Mouse (Mus musculus): ENCODE results near the gene Drd5. TPM values are rescaled to one million over a fixed set of nuclear protein-coding genes. Genes with fewer than 3 reads are reported as not detected.
A peak's percentile ranks its signal among the peaks of the same experiment; 100 is the strongest.

Drd5 gene
- total RNA-seq, 1 experiment: not detected

DNA sequence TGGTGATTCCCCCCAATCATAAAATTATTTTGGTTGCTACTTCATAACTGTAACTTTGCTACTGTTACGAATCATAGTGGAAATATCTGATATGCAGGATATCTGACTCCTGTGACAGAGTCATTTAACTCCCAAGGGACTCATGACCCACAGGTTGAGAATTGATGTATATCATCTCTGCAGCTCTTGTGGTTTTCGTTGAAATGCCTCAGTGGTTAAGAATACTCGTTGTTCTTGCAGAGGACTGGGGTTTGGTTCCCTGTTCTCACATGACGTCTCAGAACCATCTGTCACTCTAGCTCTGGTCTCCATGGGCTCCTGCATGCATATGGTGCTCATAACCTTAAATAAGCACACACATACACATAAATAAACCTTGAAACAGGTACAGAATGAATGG, 14.2 kb downstream of the Drd5 start:
- no peaks in the 10 kb centered on the region for H3K4me1 ChIP-seq (ENCODE audit: control insufficient read depth in 2 of 2, insufficient read depth in 2 of 2, low read length in 2 of 2, poor library complexity in 1 of 2)
- no peaks in the 10 kb centered on the region for H3K9me3 ChIP-seq (ENCODE audit: control insufficient read depth, insufficient read depth, low read depth, low read length)
- H3K36me3 ChIP-seq (ENCODE audit: control insufficient read depth, insufficient read depth, low read length, poor library complexity, severe bottlenecking): no peaks in the 10 kb centered on the region
- no peak for DNase-seq (ENCODE audit: low read depth, low spot score)
- no peak overlapping the region for H3K9ac ChIP-seq (ENCODE audit: insufficient read depth, low read depth, low read length, poor library complexity, severe bottlenecking)
- H3K4me3 ChIP-seq (ENCODE audit: insufficient read depth in 1 of 2, low read depth in 1 of 2, low read length in 2 of 2, poor library complexity in 1 of 2, severe bottlenecking in 1 of 2): no peak overlapping the region
- TF ChIP-seq HCFC1 (IDR thresholded peaks at IDR 0.05; ENCODE audit: borderline replicate concordance, insufficient read depth, low read length) (no peak), CHD2 (IDR thresholded peaks at IDR 0.05; ENCODE audit: low read depth, low read length) (no peak), ZC3H11A (IDR thresholded peaks at IDR 0.05; ENCODE audit: borderline replicate concordance, low read depth, low read length) (no peak), MAFK (IDR thresholded peaks at IDR 0.05; ENCODE audit: insufficient read depth, low read depth, low read length) (no peak), ZNF384 (IDR thresholded peaks at IDR 0.05; ENCODE audit: low read depth, low read length) (no peak)
- no peak overlapping the region for H3K27ac ChIP-seq (ENCODE audit: insufficient read depth, low read depth, low read length, poor library complexity, severe bottlenecking)
- in situ Hi-C loops (cut with MboI; ENCODE audit: low sequenced_read_pairs in 2 of 2, unreplicated experiment in 2 of 2): no loop called here

DNA sequence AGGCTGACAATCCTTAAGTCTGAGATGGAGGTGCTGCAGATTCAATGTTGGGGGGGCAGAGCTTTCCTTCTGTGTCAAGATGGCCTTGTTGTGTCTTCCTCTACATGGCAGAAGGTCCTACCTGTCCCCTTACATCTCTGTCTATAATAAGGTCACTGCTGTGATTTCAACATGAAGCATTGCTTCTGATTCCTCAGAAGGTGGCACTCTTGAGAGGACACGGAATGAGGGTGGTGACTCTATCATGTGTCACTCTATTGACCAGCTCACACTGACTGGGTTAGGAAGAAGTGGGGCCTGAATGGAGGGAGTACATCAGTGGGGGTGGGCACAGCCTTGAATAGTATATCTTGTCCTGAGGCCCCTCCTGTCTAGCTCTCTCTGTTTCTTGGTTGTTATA, 15.4 kb downstream of the Drd5 start:
- no peak for DNase-seq (ENCODE audit: low read depth, low spot score)
- in situ Hi-C loops (cut with MboI; ENCODE audit: low sequenced_read_pairs in 2 of 2, unreplicated experiment in 2 of 2): no loop called here

DNA sequence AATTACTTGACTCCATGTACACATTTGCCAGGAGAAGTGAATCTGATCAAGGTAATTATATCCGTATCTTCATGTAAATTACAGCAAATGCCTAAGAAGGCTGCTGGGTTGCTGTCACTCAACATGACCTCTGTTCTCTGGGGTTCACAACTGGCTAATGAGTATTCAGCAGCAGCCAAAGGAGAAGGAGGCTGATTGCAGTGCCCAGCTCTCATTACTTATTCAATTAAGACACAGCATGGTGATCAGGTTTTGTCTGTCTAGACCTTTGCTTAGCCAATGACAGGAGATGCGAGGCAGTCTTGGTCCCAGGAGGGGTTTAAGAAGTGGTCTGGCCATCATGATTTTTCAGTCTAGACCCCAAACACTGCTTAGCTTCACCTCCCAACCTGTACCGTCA, 23.9 kb downstream of the Drd5 start:
- no peak overlapping the region for H3K27ac ChIP-seq (ENCODE audit: insufficient read depth, low read depth, low read length, poor library complexity, severe bottlenecking)
- TF ChIP-seq MAFK (IDR thresholded peaks at IDR 0.05; ENCODE audit: insufficient read depth, low read depth, low read length): no peak
- TF ChIP-seq CHD2 (IDR thresholded peaks at IDR 0.05; ENCODE audit: low read depth, low read length): no peak
- no peak for TF ChIP-seq HCFC1 (IDR thresholded peaks at IDR 0.05; ENCODE audit: borderline replicate concordance, insufficient read depth, low read length)
- no peak for TF ChIP-seq ZNF384 (IDR thresholded peaks at IDR 0.05; ENCODE audit: low read depth, low read length)
- TF ChIP-seq ZC3H11A (IDR thresholded peaks at IDR 0.05; ENCODE audit: borderline replicate concordance, low read depth, low read length): no peak
- H3K9me3 ChIP-seq (ENCODE audit: control insufficient read depth, insufficient read depth, low read depth, low read length): no peaks in the 10 kb centered on the region
- H3K9ac ChIP-seq (ENCODE audit: insufficient read depth, low read depth, low read length, poor library complexity, severe bottlenecking): no peak overlapping the region
- H3K36me3 ChIP-seq (ENCODE audit: control insufficient read depth, insufficient read depth, low read length, poor library complexity, severe bottlenecking): no peaks in the 10 kb centered on the region
- H3K4me1 ChIP-seq (ENCODE audit: control insufficient read depth in 2 of 2, insufficient read depth in 2 of 2, low read length in 2 of 2, poor library complexity in 1 of 2): no peaks in the 10 kb centered on the region
- H3K4me3 ChIP-seq (ENCODE audit: insufficient read depth in 1 of 2, low read depth in 1 of 2, low read length in 2 of 2, poor library complexity in 1 of 2, severe bottlenecking in 1 of 2): no peak overlapping the region
- DNase-seq (ENCODE audit: low read depth, low spot score): no peak
- in situ Hi-C loops (cut with MboI; ENCODE audit: low sequenced_read_pairs in 2 of 2, unreplicated experiment in 2 of 2): no loop called here

More for the DNA sequence above, 15.4 kb downstream of the Drd5 start:
- no peak overlapping the region for H3K27ac ChIP-seq (ENCODE audit: insufficient read depth, low read depth, low read length, poor library complexity, severe bottlenecking)
- no peaks in the 10 kb centered on the region for H3K4me1 ChIP-seq (ENCODE audit: control insufficient read depth in 2 of 2, insufficient read depth in 2 of 2, low read length in 2 of 2, poor library complexity in 1 of 2)
- no peaks in the 10 kb centered on the region for H3K36me3 ChIP-seq (ENCODE audit: control insufficient read depth, insufficient read depth, low read length, poor library complexity, severe bottlenecking)
- no peaks in the 10 kb centered on the region for H3K9me3 ChIP-seq (ENCODE audit: control insufficient read depth, insufficient read depth, low read depth, low read length)
- no peak overlapping the region for H3K9ac ChIP-seq (ENCODE audit: insufficient read depth, low read depth, low read length, poor library complexity, severe bottlenecking)
- no peak for TF ChIP-seq ZC3H11A (IDR thresholded peaks at IDR 0.05; ENCODE audit: borderline replicate concordance, low read depth, low read length)
- no peak for TF ChIP-seq HCFC1 (IDR thresholded peaks at IDR 0.05; ENCODE audit: borderline replicate concordance, insufficient read depth, low read length)
- TF ChIP-seq CHD2 (IDR thresholded peaks at IDR 0.05; ENCODE audit: low read depth, low read length): no peak
- no peak for TF ChIP-seq MAFK (IDR thresholded peaks at IDR 0.05; ENCODE audit: insufficient read depth, low read depth, low read length)
- TF ChIP-seq ZNF384 (IDR thresholded peaks at IDR 0.05; ENCODE audit: low read depth, low read length): no peak
- H3K4me3 ChIP-seq (ENCODE audit: insufficient read depth in 1 of 2, low read depth in 1 of 2, low read length in 2 of 2, poor library complexity in 1 of 2, severe bottlenecking in 1 of 2): no peak overlapping the region

DNA sequence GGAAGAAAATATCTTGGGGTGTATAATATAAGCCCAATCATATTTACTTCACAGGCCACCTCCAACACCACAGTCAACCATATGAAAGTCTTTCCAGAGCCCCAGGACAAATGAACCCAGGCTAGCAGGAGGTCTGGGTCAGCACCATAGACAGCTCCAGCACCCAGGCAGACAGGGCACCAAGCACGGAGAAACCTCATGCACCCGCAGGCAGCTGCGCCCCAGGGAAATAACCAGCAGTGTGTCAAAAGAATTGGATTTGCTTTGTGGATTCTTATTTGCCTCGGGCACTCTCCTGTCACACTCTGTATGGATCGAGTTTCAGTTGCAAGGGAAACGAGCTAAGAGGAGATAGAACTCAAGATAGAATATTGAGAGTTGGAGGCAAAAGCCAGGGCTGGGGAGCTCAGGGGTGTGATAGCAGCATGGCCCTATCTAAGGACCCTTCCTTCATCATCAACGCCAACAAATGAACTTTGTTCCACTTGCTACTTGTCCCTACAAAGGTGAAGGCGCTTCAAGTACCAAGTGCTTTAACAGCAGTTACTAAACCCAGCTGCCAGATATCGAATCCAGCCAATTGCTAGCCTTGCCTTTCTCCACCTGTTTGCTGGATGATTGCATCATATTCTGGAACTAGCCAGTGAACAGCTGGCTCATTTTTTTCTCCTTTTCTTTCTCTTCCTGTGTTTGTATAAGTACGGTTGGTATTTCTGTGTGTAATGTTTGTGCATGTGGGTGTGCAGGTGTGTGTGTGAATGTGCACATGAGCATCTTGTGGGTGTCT, 27.7 kb downstream of the Drd5 start:
- Histone ChIP-seq H3K4me1 (ENCODE audit: control insufficient read depth in 2 of 2, insufficient read depth in 2 of 2, low read length in 2 of 2, poor library complexity in 1 of 2) (no peaks in the 10 kb centered on the region), H3K36me3 (ENCODE audit: control insufficient read depth, insufficient read depth, low read length, poor library complexity, severe bottlenecking) (no peaks in the 10 kb centered on the region), H3K27ac (ENCODE audit: insufficient read depth, low read depth, low read length, poor library complexity, severe bottlenecking) (no peak overlapping the region), H3K9ac (ENCODE audit: insufficient read depth, low read depth, low read length, poor library complexity, severe bottlenecking) (no peak overlapping the region), H3K9me3 (ENCODE audit: control insufficient read depth, insufficient read depth, low read depth, low read length) (no peaks in the 10 kb centered on the region), H3K4me3 (ENCODE audit: insufficient read depth in 1 of 2, low read depth in 1 of 2, low read length in 2 of 2, poor library complexity in 1 of 2, severe bottlenecking in 1 of 2) (no peak overlapping the region)
- TF ChIP-seq HCFC1 (IDR thresholded peaks at IDR 0.05; ENCODE audit: borderline replicate concordance, insufficient read depth, low read length) (no peak), ZNF384 (IDR thresholded peaks at IDR 0.05; ENCODE audit: low read depth, low read length) (no peak), CHD2 (IDR thresholded peaks at IDR 0.05; ENCODE audit: low read depth, low read length) (no peak), MAFK (IDR thresholded peaks at IDR 0.05; ENCODE audit: insufficient read depth, low read depth, low read length) (no peak), ZC3H11A (IDR thresholded peaks at IDR 0.05; ENCODE audit: borderline replicate concordance, low read depth, low read length) (no peak)
- DNase-seq (ENCODE audit: low read depth, low spot score): peak; percentile 46
- in situ Hi-C loops (cut with MboI; ENCODE audit: low sequenced_read_pairs in 2 of 2, unreplicated experiment in 2 of 2): no loop called here

All from ES-E14 (cell line).